Mouse (Mus musculus) Patski (cell line): ENCODE data around the gene Adgrb2. TPM values are rescaled to one million over a fixed set of nuclear protein-coding genes. Genes with fewer than 3 reads are reported as not detected.

Experiments
- ATAC-seq: fragments of 100-300 bp; one replicate; pipeline ENCODE4 v1.8.0; 2021
- CTCF ChIA-PET: fragments of 350-600 bp; sonication (Branson Sonifier 250); formaldehyde crosslinking; loops from one replicate; lab custom pipeline; 2022; ENCODE audit warnings: inconsistent platforms; lab: Charles Lee
- POLR2A ChIA-PET: fragments of 350-600 bp; sonication (Branson Sonifier 250); formaldehyde crosslinking; loops from one replicate; lab custom pipeline; 2022; ENCODE audit warnings: antibody characterized with exemption, inconsistent platforms; lab: Charles Lee
- DNase-seq: peaks from one replicate; pipeline ENCODE4 v3.0.0-alpha.2; 2011; ENCODE audit warnings: low read depth, low spot score
- H3K27me3 ChIP-seq: fragments of 371-371 bp; one replicate; pipeline ENCODE4 v1.5.1; 2021
- CTCF ChIP-seq: fragments of 100-300 bp; IDR thresholded peaks from one replicate; pipeline ENCODE4 v1.5.1; 2021
- in situ Hi-C: fragments of 300-500 bp; cut with MboI; formaldehyde crosslinking; loops from 3 replicates; pipeline ENCODE4 v1.11.1; 2018; ENCODE audit warnings: low pct_unique_long_range_greater_than_20kb, mixed read lengths
- polyA plus RNA-seq: library from polyadenylated mRNA; unstranded; gene quantifications from one replicate; pipeline ENCODE4 v1.2.3, GENCODE M21; 2021

Adgrb2 gene
- polyA plus RNA-seq, 1 experiment from 2014 or later, result 3.4 TPM

GRCm38 (mm10) chr4:130071758-130072157, 87.1 kb downstream of the Adgrb2 start:
- no peaks in the 10 kb centered on the region for H3K27me3 ChIP-seq
- TF ChIP-seq CTCF, result no peak
- CTCF ChIA-PET, result no interaction called here
- no peak for DNase-seq
- in situ Hi-C loops, result no loop called here
- no peak for ATAC-seq
- POLR2A ChIA-PET, result no interaction called here

Other genes starting within 250 kb of the Adgrb2 start
- 95.2 TPM for gene Khdrbs1, start 242.6 kb upstream of the Adgrb2 start, polyA plus RNA-seq
- gene Ptp4a2, start 173.7 kb upstream of the Adgrb2 start, polyA plus RNA-seq, result 92.4 TPM
- gene Spocd1, start 55.6 kb upstream of the Adgrb2 start, polyA plus RNA-seq, result 0.03 TPM
- gene Col16a1, start 63.0 kb downstream of the Adgrb2 start, polyA plus RNA-seq, result 0.67 TPM
- gene Pef1, start 117.7 kb downstream of the Adgrb2 start, polyA plus RNA-seq, result 63.2 TPM
- gene Hcrtr1, start 154.5 kb downstream of the Adgrb2 start, polyA plus RNA-seq, result 0.23 TPM
- gene Tinagl1, start 190.3 kb downstream of the Adgrb2 start, polyA plus RNA-seq, result 506 TPM
- 0.03 TPM for gene Gm853, start 237.5 kb downstream of the Adgrb2 start, polyA plus RNA-seq